In the genomic region with DNA sequence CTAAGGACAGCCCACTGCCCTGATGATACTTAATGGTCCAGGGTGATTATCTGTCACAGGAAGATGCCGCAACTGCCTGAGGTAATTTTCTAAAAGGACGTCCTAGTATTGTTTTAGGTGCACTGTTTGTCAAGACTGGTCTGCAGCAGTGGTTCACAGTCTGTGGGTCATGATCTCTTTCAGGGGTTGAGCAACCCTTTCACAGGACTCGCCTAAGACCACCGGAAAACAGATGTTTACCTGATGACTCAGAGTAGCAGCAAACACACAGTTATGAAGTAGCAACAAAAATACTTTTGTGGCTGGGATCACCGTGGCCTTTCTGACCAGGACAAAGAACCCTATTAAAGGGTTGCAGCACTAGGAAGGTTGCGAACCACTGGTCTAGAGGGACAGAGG, we compare ENCODE assay signal across 17 mouse cellular contexts. TPM values are rescaled to one million over a fixed set of nuclear protein-coding genes. Genes with fewer than 3 reads are reported as not detected.
DNase-seq lines count a peak whose midpoint lies in the region; ATAC-seq lines count a peak whose summit lies in the region.
"Had no signal": no experiment of that assay in that cellular context is flagged by ENCODE, and none has a peak within 500 bp of the region (broad histone marks: within the 10 kb centered on the region; RNA-seq: fewer than 3 reads in every experiment).

No protein-coding gene starts in this region.

- H3K36me3 ChIP-seq in forebrain, embryonic 10.5 days (replicated peaks), result no peaks in the 10 kb centered on the region
- H3K36me3 ChIP-seq in forebrain, embryonic 12.5 days (replicated peaks), result no peaks in the 10 kb centered on the region
- H3K36me3 ChIP-seq in intestine, embryonic 14.5 days (ENCODE audit: control insufficient read depth, insufficient read depth, low read length), result peaks cover 18% of the 10 kb centered on the region
- H3K36me3 ChIP-seq in intestine, embryonic 16.5 days (ENCODE audit: control insufficient read depth, insufficient read depth, low read length), result 0 out of 2 replicates have a peak, but pooled peaks cover 10% of the 10 kb centered on the region
- peaks cover 74% of the 10 kb centered on the region for H3K36me3 ChIP-seq in limb, embryonic 15.5 days

- no peak overlapping the region for H3K4me2 ChIP-seq in forebrain, embryonic 12.5 days
- H3K4me2 ChIP-seq in intestine, embryonic 14.5 days (ENCODE audit: low read length), result no peak overlapping the region
- no peak overlapping the region for H3K4me2 ChIP-seq in intestine, embryonic 16.5 days (ENCODE audit: low read depth, low read length)
- no peak overlapping the region for H3K4me2 ChIP-seq in limb, embryonic 15.5 days
- H3K4me2 ChIP-seq: liver, embryonic 13.5 days; midbrain, embryonic 11.5 days had no signal

- peaks cover 6% of the 10 kb centered on the region for H3K27me3 ChIP-seq in forebrain, embryonic 10.5 days (ENCODE audit: poor library complexity, severe bottlenecking)
- H3K27me3 ChIP-seq in forebrain, embryonic 12.5 days, result peaks cover 2% of the 10 kb centered on the region; the same call in 1 of the 2 replicates
- H3K27me3 ChIP-seq in intestine, embryonic 14.5 days (replicated peaks; ENCODE audit: control insufficient read depth, insufficient read depth, low read length), result no peaks in the 10 kb centered on the region
- H3K27me3 ChIP-seq in intestine, embryonic 16.5 days (replicated peaks; ENCODE audit: control insufficient read depth, insufficient read depth, low read length), result no peaks in the 10 kb centered on the region
- H3K27me3 ChIP-seq in limb, embryonic 15.5 days, result no peaks in the 10 kb centered on the region
- H3K27me3 ChIP-seq: liver, embryonic 13.5 days had no signal

- no peak overlapping the region for H3K9ac ChIP-seq in forebrain, embryonic 12.5 days
- H3K9ac ChIP-seq in intestine, embryonic 14.5 days (ENCODE audit: low read length), result no peak overlapping the region
- no peak overlapping the region for H3K9ac ChIP-seq in intestine, embryonic 16.5 days (ENCODE audit: low read depth, low read length)
- H3K9ac ChIP-seq in limb, embryonic 15.5 days, result no peak overlapping the region
- H3K9ac ChIP-seq: liver, embryonic 13.5 days had no signal

- H3K4me1 ChIP-seq in forebrain, embryonic 10.5 days, result peaks cover 11% of the 10 kb centered on the region
- H3K4me1 ChIP-seq in forebrain, embryonic 12.5 days, result peaks cover 7% of the 10 kb centered on the region
- peaks cover 16% of the 10 kb centered on the region; the same call in 1 of the 2 replicates for H3K4me1 ChIP-seq in intestine, embryonic 14.5 days (replicated peaks; ENCODE audit: control insufficient read depth, insufficient read depth, low read length)
- peaks cover 12% of the 10 kb centered on the region for H3K4me1 ChIP-seq in intestine, embryonic 16.5 days (ENCODE audit: control insufficient read depth, insufficient read depth, low read length)
- peaks cover 29% of the 10 kb centered on the region for H3K4me1 ChIP-seq in limb, embryonic 15.5 days

- WGBS in forebrain, embryonic 10.5 days, result 65% methylated on average over 6 of the region's 6 CpGs
- 65% methylated on average over 6 of the region's 6 CpGs for WGBS in forebrain, embryonic 12.5 days
- WGBS in intestine, embryonic 14.5 days, result 64% methylated on average over 6 of the region's 6 CpGs
- 60% methylated on average over 6 of the region's 6 CpGs for WGBS in intestine, embryonic 16.5 days
- 55% methylated on average over 6 of the region's 6 CpGs for WGBS in limb, embryonic 15.5 days

- no peak for DNase-seq in forebrain, embryonic 10.5 days (ENCODE audit: extremely low spot score, low spot score)
- DNase-seq in intestine, embryonic 14.5 days (ENCODE audit: low spot score), result no peak
- peak; percentile 75 for DNase-seq in 416B (ENCODE audit: low read depth)
- DNase-seq in left cerebral cortex, adult 18-20 months (ENCODE audit: low spot score in 2 of 2), result no peak
- DNase-seq in spleen, adult 18-20 months, result no peak
- DNase-seq: adrenal gland, adult 8-10 months; cerebellum, adult 9-10 months; liver, embryonic 13.5 days; lung, postnatal 14 days; right cerebral cortex, postnatal 14 days; thymus, postnatal 25 days had no signal

- H3K4me3 ChIP-seq in forebrain, embryonic 10.5 days, result no peak overlapping the region
- H3K4me3 ChIP-seq in forebrain, embryonic 12.5 days (replicated peaks), result no peak overlapping the region
- no peak overlapping the region for H3K4me3 ChIP-seq in intestine, embryonic 14.5 days (ENCODE audit: low read depth, low read length)
- no peak overlapping the region for H3K4me3 ChIP-seq in intestine, embryonic 16.5 days (ENCODE audit: low read length)
- H3K4me3 ChIP-seq in limb, embryonic 15.5 days, result no peak overlapping the region
- H3K4me3 ChIP-seq: layer of hippocampus, adult 2 months; liver, embryonic 13.5 days had no signal

- 0 out of 2 replicates have a peak overlapping the region, but pooled peaks have one; percentile 20 for H3K27ac ChIP-seq in forebrain, embryonic 10.5 days
- H3K27ac ChIP-seq in forebrain, embryonic 12.5 days, result no peak overlapping the region
- H3K27ac ChIP-seq in intestine, embryonic 14.5 days (ENCODE audit: low read depth), result 0 out of 2 replicates have a peak overlapping the region, but pooled peaks have one; percentile 27
- no peak overlapping the region for H3K27ac ChIP-seq in intestine, embryonic 16.5 days (ENCODE audit: low read length)
- H3K27ac ChIP-seq in limb, embryonic 15.5 days, result peak overlapping the region; percentile 78; the same call in 1 of the 2 replicates
- H3K27ac ChIP-seq: layer of hippocampus, adult 2 months; liver, embryonic 13.5 days had no signal

- ATAC-seq in forebrain, embryonic 12.5 days (ENCODE audit: low FRiP score), result no peak
- ATAC-seq in intestine, embryonic 14.5 days (replicated peaks; ENCODE audit: low FRiP score, low TSS enrichment, low read depth), result no peak
- ATAC-seq in intestine, embryonic 16.5 days, result no peak
- no peak for ATAC-seq in limb, embryonic 15.5 days (ENCODE audit: insufficient number of reproducible peaks, low FRiP score, low TSS enrichment, low read depth)
- ATAC-seq: inflammation-experienced regulatory T-cells, adult 6 months had no signal

- no peaks in the 10 kb centered on the region for H3K9me3 ChIP-seq in forebrain, embryonic 10.5 days
- H3K9me3 ChIP-seq in forebrain, embryonic 12.5 days, result no peaks in the 10 kb centered on the region
- no peaks in the 10 kb centered on the region for H3K9me3 ChIP-seq in intestine, embryonic 14.5 days (ENCODE audit: control insufficient read depth, low read length)
- H3K9me3 ChIP-seq in intestine, embryonic 16.5 days (ENCODE audit: control insufficient read depth, low read length), result no peaks in the 10 kb centered on the region
- no peaks in the 10 kb centered on the region for H3K9me3 ChIP-seq in limb, embryonic 15.5 days
- H3K9me3 ChIP-seq: liver, embryonic 13.5 days had no signal

RNA-seq across cellular contexts. Expression of a gene that starts 24.4 kb away (rescaled TPM):
- polyA plus RNA-seq in forebrain, embryonic 10.5 days (2016; fragmentation: Nextera tagmentation; extraction: Ambion mirVana), result 91.9 and 100 TPM in 2 replicates
- polyA plus RNA-seq in forebrain, embryonic 12.5 days (2016; fragmentation: Nextera tagmentation; extraction: Ambion mirVana), result 114 and 160 TPM in 2 replicates
- polyA plus RNA-seq in intestine, embryonic 14.5 days (2014; fragmentation: Nextera tagmentation; extraction: Ambion mirVana), result 377 and 383 TPM in 2 replicates
- 599 and 614 TPM in 2 replicates for polyA plus RNA-seq in intestine, embryonic 16.5 days (2015; fragmentation: Nextera tagmentation; extraction: Ambion mirVana)
- polyA plus RNA-seq in limb, embryonic 15.5 days (2015; fragmentation: Nextera tagmentation; extraction: Ambion mirVana), result 1,913 and 2,040 TPM in 2 replicates
- total RNA-seq in left cerebral cortex, adult 18-20 months (2021), result 10 to 100 TPM; 13.3 to 19.4 TPM

Comparison
In these comparisons a context has a peak if more than half of its experiments do, and no peak if none do; other contexts are left out.
1. H3K27ac ChIP-seq: peak in forebrain, embryonic 10.5 days (single experiment), intestine, embryonic 14.5 days (single experiment) and limb, embryonic 15.5 days (single experiment); none in forebrain, embryonic 12.5 days (single experiment) and intestine, embryonic 16.5 days (single experiment).